Mouse (Mus musculus): ENCODE measurements around the gene Clock. TPM values are rescaled to one million over a fixed set of nuclear protein-coding genes. Genes with fewer than 3 reads are reported as not detected.

Gene Clock
- polyA plus RNA-seq, 1 experiment, result 8.6 TPM

DNA sequence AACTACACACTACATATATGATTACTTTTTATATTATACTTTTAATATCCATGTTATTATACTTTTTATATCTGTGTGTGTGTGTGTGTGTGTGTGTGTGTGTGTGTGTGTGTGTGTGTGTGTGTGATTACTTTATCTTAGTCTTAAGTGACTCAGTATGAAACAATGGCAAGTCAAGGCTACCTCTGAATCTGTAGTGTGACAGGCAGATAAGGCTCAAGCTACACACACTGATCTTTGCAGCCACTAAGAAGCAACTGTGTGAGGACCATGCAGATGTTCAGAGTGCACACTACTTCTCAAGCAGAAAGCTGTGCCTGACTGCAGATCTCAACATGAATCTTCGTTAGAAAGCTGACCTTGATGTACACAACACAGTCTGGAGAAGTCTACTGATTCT is 20.7 kb downstream of the Clock start:
- no peaks in the 10 kb centered on the region for H3K4me1 ChIP-seq (ENCODE audit: control insufficient read depth, insufficient read depth, low read length)
- no peak overlapping the region for H3K27ac ChIP-seq (ENCODE audit: control insufficient read depth, insufficient read depth, low read depth, low read length)
- TF ChIP-seq POLR2A (IDR thresholded peaks at IDR 0.05; ENCODE audit: control insufficient read depth, low read depth, low read length) (no peak), CTCF (IDR thresholded peaks at IDR 0.05; ENCODE audit: control insufficient read depth, insufficient read depth, insufficient replicate concordance, low read depth, low read length) (no peak)
- no peaks in the 10 kb centered on the region for H3K27me3 ChIP-seq (ENCODE audit: control insufficient read depth, insufficient read depth, low read length)
- H3K36me3 ChIP-seq (ENCODE audit: control insufficient read depth, insufficient read depth, low read length), result no peaks in the 10 kb centered on the region
- H3K4me3 ChIP-seq (ENCODE audit: control insufficient read depth, low read depth, low read length), result no peak overlapping the region

GRCm38 (mm10) chr5:76274977-76275376 is 29.6 kb downstream of the Clock start:
- Histone ChIP-seq H3K36me3 (ENCODE audit: control insufficient read depth, insufficient read depth, low read length) (0 out of 2 replicates have a peak, but pooled peaks cover 1% of the 10 kb centered on the region), H3K27ac (ENCODE audit: control insufficient read depth, insufficient read depth, low read depth, low read length) (no peak overlapping the region), H3K4me3 (ENCODE audit: control insufficient read depth, low read depth, low read length) (no peak overlapping the region), H3K4me1 (ENCODE audit: control insufficient read depth, insufficient read depth, low read length) (no peaks in the 10 kb centered on the region), H3K27me3 (ENCODE audit: control insufficient read depth, insufficient read depth, low read length) (no peaks in the 10 kb centered on the region)
- TF ChIP-seq CTCF (IDR thresholded peaks at IDR 0.05; ENCODE audit: control insufficient read depth, insufficient read depth, insufficient replicate concordance, low read depth, low read length), result no peak
- TF ChIP-seq POLR2A (IDR thresholded peaks at IDR 0.05; ENCODE audit: control insufficient read depth, low read depth, low read length), result no peak

- no peaks in the 10 kb centered on the region for H3K27me3 ChIP-seq (ENCODE audit: control insufficient read depth, insufficient read depth, low read length)
- TF ChIP-seq POLR2A (IDR thresholded peaks at IDR 0.05; ENCODE audit: control insufficient read depth, low read depth, low read length) (no peak), CTCF (IDR thresholded peaks at IDR 0.05; ENCODE audit: control insufficient read depth, insufficient read depth, insufficient replicate concordance, low read depth, low read length) (no peak)
- no peak overlapping the region for H3K27ac ChIP-seq (ENCODE audit: control insufficient read depth, insufficient read depth, low read depth, low read length)
- H3K4me1 ChIP-seq (ENCODE audit: control insufficient read depth, insufficient read depth, low read length), result no peaks in the 10 kb centered on the region
- no peak overlapping the region for H3K4me3 ChIP-seq (ENCODE audit: control insufficient read depth, low read depth, low read length)
- no peaks in the 10 kb centered on the region for H3K36me3 ChIP-seq (ENCODE audit: control insufficient read depth, insufficient read depth, low read length)
Observed at GRCm38 (mm10) chr5:76250948-76251347, 53.6 kb downstream of the Clock start.

- no peaks in the 10 kb centered on the region for H3K4me1 ChIP-seq (ENCODE audit: control insufficient read depth, insufficient read depth, low read length)
- no peaks in the 10 kb centered on the region for H3K27me3 ChIP-seq (ENCODE audit: control insufficient read depth, insufficient read depth, low read length)
- TF ChIP-seq CTCF (IDR thresholded peaks at IDR 0.05; ENCODE audit: control insufficient read depth, insufficient read depth, insufficient replicate concordance, low read depth, low read length), result no peak
- no peak for TF ChIP-seq POLR2A (IDR thresholded peaks at IDR 0.05; ENCODE audit: control insufficient read depth, low read depth, low read length)
- H3K27ac ChIP-seq (ENCODE audit: control insufficient read depth, insufficient read depth, low read depth, low read length), result no peak overlapping the region
- no peak overlapping the region for H3K4me3 ChIP-seq (ENCODE audit: control insufficient read depth, low read depth, low read length)
- peaks cover 3% of the 10 kb centered on the region for H3K36me3 ChIP-seq (ENCODE audit: control insufficient read depth, insufficient read depth, low read length)
Observed at GRCm38 (mm10) chr5:76246539-76246938, 58.1 kb downstream of the Clock start.

- TF ChIP-seq POLR2A (IDR thresholded peaks at IDR 0.05; ENCODE audit: control insufficient read depth, low read depth, low read length) (no peak), CTCF (IDR thresholded peaks at IDR 0.05; ENCODE audit: control insufficient read depth, insufficient read depth, insufficient replicate concordance, low read depth, low read length) (no peak)
- peaks cover 3% of the 10 kb centered on the region for H3K36me3 ChIP-seq (ENCODE audit: control insufficient read depth, insufficient read depth, low read length)
Observed at GRCm38 (mm10) chr5:76245419-76245818, 59.2 kb downstream of the Clock start.

DNA sequence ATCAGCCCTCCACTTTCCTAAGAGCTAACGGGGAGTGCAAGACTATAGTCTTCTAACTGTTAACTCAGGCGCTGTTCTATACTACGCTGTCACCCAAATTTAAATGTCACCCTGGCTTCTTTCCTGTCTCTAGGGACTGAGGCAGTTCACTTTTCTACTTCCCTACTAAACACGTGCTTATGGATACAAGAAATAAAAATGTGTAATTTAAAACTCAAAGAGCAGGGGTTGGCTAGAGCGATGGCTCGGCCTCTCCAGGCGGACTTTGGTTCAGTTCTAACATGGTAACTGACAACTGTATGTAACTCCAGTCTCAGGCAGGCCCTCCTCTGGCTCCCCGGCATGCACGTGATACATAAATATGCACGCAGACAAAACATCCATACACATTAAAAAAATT is 60.2 kb downstream of the Clock start:
- TF ChIP-seq CTCF (IDR thresholded peaks at IDR 0.05; ENCODE audit: control insufficient read depth, insufficient read depth, insufficient replicate concordance, low read depth, low read length) (no peak), POLR2A (IDR thresholded peaks at IDR 0.05; ENCODE audit: control insufficient read depth, low read depth, low read length) (no peak)
- Histone ChIP-seq H3K4me3 (ENCODE audit: control insufficient read depth, low read depth, low read length) (no peak overlapping the region), H3K27me3 (ENCODE audit: control insufficient read depth, insufficient read depth, low read length) (no peaks in the 10 kb centered on the region), H3K27ac (ENCODE audit: control insufficient read depth, insufficient read depth, low read depth, low read length) (no peak overlapping the region), H3K36me3 (ENCODE audit: control insufficient read depth, insufficient read depth, low read length) (peaks cover 3% of the 10 kb centered on the region), H3K4me1 (ENCODE audit: control insufficient read depth, insufficient read depth, low read length) (no peaks in the 10 kb centered on the region)

More at GRCm38 (mm10) chr5:76245419-76245818, 59.2 kb downstream of the Clock start:
- Histone ChIP-seq H3K27me3 (ENCODE audit: control insufficient read depth, insufficient read depth, low read length) (no peaks in the 10 kb centered on the region), H3K27ac (ENCODE audit: control insufficient read depth, insufficient read depth, low read depth, low read length) (no peak overlapping the region), H3K4me3 (ENCODE audit: control insufficient read depth, low read depth, low read length) (no peak overlapping the region), H3K4me1 (ENCODE audit: control insufficient read depth, insufficient read depth, low read length) (no peaks in the 10 kb centered on the region)

GRCm38 (mm10) chr5:76243929-76244328 is 60.7 kb downstream of the Clock start:
- TF ChIP-seq POLR2A (IDR thresholded peaks at IDR 0.05; ENCODE audit: control insufficient read depth, low read depth, low read length) (no peak), CTCF (IDR thresholded peaks at IDR 0.05; ENCODE audit: control insufficient read depth, insufficient read depth, insufficient replicate concordance, low read depth, low read length) (no peak)
- H3K4me3 ChIP-seq (ENCODE audit: control insufficient read depth, low read depth, low read length), result no peak overlapping the region
- H3K4me1 ChIP-seq (ENCODE audit: control insufficient read depth, insufficient read depth, low read length), result no peaks in the 10 kb centered on the region
- peaks cover 3% of the 10 kb centered on the region for H3K36me3 ChIP-seq (ENCODE audit: control insufficient read depth, insufficient read depth, low read length)
- no peaks in the 10 kb centered on the region for H3K27me3 ChIP-seq (ENCODE audit: control insufficient read depth, insufficient read depth, low read length)
- H3K27ac ChIP-seq (ENCODE audit: control insufficient read depth, insufficient read depth, low read depth, low read length), result no peak overlapping the region

DNA sequence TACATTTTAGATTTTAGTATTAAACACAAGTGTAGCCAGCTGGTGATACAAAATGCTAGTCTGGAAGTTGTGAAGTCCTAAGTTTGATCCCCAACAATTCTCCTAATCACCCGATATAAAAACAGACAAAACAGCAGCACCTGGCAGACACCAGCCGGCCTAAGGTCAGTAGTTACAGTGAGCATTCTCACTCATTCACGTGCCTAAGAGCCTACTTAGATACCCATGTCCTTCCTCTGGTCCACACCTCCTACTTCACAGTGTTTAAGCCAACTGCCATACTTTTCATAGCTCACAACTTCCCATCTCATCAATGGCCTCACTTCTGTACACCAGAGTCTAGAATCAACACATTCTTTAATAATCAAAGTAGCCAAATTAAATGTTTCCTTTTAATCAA is 61.3 kb downstream of the Clock start:
- no peaks in the 10 kb centered on the region for H3K4me1 ChIP-seq (ENCODE audit: control insufficient read depth, insufficient read depth, low read length)
- H3K27ac ChIP-seq (ENCODE audit: control insufficient read depth, insufficient read depth, low read depth, low read length), result no peak overlapping the region
- no peak overlapping the region for H3K4me3 ChIP-seq (ENCODE audit: control insufficient read depth, low read depth, low read length)
- peaks cover 3% of the 10 kb centered on the region for H3K36me3 ChIP-seq (ENCODE audit: control insufficient read depth, insufficient read depth, low read length)
- no peaks in the 10 kb centered on the region for H3K27me3 ChIP-seq (ENCODE audit: control insufficient read depth, insufficient read depth, low read length)
- TF ChIP-seq POLR2A (IDR thresholded peaks at IDR 0.05; ENCODE audit: control insufficient read depth, low read depth, low read length), result no peak
- no peak for TF ChIP-seq CTCF (IDR thresholded peaks at IDR 0.05; ENCODE audit: control insufficient read depth, insufficient read depth, insufficient replicate concordance, low read depth, low read length)

Measured in testis, adult 2 months (tissue).